Mouse (Mus musculus) mouse trophoblast stem cell (cell line): ENCODE results near the gene Nckipsd.

Source experiments
- in situ Hi-C, 2 experiments: fragments of 300-500 bp; cut with MseI, MboI; formaldehyde crosslinking; loops; 2 replicates in 1 of 2; 3 replicates in 1 of 2; pipeline ENCODE4 v1.15.1; 2025

Nckipsd gene

DNA sequence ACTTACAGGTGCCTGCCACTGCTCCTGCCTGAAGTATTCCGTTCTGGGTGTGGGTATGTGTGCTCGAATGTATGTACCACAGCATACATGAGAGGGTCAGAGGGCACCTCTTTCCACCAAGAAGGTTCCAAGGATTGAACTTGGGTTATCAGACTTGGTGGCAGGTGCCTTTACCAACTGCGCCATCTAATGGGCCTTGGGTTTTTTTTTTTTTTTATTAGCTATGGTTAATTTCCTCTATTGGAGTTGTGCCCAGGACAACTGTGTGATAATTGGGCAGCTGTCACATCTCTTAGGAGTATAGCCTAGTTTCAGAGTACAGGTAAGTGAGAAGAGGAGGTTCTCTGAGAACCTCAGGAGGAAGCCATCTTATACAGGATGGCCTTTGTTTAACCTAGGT, 8.6 kb upstream of the Nckipsd start:
- in situ Hi-C loops: no loop called here

DNA sequence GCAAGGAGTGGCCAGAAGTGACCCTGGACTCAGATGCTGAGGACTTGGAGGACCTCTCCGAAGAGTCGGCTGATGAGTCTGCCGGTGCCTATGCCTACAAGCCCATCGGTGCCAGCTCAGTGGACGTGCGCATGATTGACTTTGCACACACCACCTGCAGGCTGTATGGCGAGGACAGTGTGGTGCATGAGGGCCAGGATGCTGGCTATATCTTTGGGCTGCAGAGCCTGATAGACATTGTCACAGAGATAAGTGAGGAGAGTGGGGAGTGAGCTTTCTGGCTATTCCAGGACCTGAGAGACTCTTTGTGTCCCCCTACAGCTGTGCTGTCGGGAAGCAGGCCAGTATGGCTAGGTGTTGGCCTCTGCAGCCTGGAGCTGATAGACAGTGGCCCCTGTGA, 2.4 kb upstream of the Nckipsd start:
- in situ Hi-C loops: no loop called here

DNA sequence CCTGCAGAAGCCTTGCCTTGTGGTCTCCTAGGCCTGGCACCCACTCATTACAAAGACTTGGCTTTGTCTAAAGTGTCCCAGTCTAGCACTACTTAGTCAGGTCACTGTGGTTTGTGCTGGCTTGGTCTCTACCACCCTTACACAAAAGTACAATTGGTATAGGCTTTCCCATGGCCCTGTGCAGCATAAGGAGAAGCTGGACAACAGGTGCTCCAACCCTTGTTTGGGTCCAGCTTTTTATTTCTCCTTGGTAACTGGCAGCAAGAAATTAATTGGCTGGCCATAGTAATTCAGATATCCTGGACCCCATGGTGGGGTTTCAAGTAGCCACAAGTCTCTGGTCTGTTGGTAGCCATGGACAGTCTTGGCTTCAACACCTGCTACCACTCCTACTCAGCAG, 1.8 kb upstream of the Nckipsd start:
- in situ Hi-C loops: no loop called here

DNA sequence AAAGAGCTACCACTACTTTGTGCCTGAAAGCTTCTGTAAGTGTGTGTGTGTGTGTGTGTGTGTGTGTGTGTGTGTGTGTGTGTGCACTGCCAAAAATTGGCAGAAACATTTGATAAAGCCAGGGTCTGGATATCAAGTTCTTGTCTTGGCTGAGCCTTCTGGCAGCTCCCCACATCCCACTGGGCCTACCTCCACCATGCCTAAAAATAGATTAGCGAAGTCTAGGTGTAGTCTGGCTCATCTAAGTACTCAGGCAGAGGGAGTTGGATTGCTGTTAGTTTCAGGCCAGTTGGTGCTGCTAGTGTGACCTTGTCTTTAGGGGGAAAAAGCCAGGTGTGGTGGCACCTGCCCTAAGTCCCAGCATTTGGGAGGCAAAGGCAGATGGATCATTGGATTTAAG, 1.3 kb upstream of the Nckipsd start:
- in situ Hi-C loops: no loop called here

DNA sequence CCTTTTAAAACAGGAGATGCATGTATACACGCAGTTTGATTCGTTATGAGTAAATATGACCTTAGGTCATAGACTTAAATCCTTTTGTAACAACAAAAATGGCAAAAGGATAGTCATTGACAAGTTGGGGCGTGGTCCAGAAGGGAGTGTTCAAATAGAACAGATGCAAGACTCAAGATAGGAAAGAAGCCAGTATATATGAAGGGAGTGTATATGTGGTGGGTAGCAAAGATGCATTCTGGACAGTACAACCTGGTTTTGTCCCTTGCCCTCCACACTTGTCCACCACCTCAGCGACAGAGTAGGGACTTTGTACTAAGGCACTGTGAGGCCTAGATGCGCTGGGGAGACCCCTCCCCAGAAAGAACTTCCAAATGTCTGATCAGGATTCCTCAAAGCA, 494 bp upstream of the Nckipsd start:
- in situ Hi-C loops: no loop called here

DNA sequence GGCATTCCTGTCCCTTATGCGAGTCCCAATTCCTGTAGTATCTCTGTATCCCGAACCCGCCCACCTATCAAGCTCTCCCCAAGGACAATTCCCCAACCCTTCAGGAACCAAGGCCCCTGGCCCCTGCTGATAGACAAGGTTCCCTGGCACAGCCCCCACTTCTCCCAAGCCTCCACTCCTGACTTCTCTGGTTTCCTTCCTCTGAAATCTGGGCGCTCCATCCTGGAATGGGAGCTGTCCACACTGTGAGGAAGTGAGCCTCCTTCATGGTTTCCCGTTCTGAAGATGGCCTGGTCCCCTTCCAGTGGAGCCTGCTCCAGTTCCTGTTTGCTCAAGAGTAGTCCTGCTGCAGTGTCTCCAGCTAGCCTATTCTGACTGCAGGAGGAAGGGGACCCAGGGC, 1.0 kb downstream of the Nckipsd start:
- in situ Hi-C loops: no loop called here

DNA sequence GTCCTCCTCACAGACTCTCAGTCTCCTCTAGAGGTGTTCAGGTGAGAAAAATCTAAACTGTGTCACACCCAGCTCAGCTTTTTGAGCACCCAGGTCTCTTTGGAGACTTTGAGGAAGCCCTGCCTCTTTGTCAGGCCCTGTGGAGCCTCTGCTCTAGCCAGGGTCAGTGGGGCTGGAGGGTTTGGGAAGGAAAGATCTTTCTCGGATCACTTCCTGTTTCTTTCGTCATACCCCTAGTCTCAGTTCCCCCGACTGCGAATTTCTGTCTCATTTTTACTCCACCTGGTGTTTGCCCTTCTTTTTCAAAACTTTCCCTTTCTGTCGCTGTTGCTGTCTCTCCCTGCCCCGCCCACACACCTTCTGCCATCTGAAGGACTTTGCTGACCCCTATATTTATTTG, 1.6 kb downstream of the Nckipsd start:
- in situ Hi-C loops: no loop called here

DNA sequence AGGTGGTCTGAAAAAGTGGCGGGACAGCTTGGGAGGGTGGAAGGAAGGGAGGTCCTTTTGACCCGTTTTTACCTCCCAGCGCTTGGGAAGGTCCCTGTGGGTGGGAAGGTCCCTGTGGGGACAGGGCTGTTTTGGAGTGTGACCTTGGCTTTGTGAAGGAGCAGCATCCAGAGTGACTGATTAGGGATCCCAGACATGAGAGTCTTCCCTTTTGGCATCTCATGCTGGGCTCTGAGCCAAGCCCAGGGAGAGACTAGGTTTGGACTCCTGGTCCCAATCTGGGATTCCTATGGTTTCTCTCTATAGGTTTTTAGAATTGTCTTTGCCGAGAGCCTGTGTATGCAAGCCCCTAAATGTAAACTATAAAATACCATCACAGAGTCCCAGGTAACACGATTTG, 2.3 kb downstream of the Nckipsd start:
- in situ Hi-C loops: no loop called here

DNA sequence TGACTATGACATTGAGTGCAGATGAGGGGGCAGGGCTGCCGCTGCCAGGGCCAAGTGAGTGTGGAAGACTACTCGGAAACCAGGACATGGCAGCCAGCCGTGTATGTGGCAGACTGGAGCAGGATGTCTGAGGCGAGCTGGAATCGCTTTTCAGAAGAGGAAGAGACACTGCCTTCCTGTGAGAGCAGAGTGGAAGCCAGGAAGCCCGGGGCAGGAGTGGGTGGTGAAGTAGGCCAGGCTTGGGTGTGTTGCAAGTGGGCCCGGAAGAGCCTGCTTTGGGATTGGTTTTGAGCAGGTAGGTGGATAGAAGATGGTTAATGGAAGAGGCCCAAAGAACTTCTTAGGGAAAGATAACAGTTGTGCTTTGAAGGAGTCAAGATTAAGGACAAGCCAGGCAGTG, 7.4 kb downstream of the Nckipsd start:
- in situ Hi-C loops: no loop called here

DNA sequence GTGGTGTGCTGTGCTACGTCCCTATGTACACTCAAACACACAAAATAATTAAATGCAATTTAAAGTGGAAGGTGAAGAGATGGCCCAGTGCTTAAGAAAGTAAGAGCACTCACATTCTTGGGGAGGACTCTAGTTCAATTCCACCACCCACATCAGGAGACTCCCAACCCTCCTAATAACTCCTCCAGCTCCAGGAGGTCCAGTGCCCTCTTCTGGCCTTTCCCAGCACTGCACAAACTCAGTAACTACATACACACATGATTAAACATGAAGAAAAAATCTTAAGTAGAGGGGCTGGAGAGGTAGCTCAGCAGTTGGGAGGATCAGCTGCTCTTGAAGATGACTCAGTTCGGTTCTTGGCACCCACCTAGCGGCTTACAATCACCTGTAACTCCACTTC, 11.3 kb downstream of the Nckipsd start:
- in situ Hi-C loops: no loop called here

DNA sequence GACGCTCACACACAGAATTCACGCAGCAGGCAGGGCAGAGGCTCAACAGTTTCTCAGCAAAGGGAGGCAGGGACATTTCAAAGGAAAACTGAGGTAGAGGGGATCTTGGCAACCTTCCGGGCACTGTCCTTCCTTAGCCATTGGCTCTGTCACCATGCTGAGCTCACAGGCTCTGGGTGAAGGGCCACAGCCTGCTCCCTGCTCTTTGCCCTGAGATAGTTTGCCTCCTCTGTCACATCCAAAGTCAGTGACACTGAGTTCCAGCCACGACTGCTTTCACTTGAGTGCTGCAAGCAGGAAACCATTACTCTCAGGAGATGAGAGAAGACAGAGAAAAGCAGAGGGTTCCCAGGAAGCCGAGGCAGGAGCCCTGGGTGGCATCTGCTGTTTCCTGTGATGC, 11.9 kb downstream of the Nckipsd start:
- in situ Hi-C loops: no loop called here

DNA sequence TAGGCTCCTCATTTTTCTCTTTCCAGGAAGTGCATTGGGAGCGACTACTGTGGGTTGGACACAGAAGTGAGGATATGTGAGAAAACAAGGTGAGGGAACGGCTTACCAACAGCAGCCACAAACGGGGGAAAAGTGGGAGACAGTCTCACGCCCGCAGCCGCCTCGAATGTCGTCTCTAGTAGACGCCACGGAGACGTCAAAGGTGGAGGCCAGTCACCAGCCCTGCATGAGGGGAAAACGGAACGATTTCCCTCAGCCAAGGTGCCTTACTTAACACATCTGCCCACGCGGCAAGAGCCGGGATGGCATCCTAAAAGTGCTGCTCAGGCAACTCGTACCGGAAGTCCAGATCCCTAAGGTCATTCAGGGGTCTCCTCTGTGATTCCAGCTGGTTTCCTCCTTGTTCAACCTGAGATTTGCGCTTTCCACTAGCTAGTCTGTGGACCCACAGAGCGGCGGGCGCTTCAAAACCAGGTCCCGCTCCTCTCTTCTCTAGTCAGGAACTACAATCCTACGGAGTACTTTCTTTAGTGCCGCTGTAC, 16.0 kb downstream of the Nckipsd start:
- in situ Hi-C loops: no loop called here

DNA sequence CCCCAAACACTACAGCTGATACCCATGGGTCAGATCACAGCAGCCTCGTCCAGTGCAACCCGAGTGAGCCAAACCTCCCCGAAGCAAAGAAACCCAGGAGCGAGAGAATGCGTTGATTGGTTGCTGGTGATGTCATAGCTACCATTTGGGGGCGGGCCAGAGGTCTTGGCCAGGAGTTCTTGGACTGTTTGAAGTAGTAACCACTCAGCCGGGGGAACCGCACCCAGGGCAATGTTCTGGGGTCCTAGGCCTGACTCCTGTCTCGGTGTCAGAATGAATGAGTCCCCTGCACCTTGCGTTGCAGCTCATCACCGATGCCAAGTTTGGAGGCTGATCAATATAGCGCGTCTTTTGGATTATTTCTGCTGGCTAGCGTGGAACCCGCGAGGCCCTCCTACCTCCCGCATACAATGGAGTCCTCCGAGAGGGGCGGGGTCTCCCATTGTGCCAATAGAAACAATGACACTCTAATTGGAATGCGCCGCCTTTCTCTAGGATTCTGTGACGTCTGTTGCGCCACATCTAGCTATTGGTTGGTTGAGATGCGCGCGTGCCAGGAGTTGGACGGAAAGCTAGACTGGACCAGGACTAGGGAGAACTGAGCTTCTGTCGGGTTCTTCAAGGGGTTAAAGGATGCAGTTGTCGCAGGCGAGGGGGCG, 16.7 kb downstream of the Nckipsd start:
- in situ Hi-C loops: no loop called here

DNA sequence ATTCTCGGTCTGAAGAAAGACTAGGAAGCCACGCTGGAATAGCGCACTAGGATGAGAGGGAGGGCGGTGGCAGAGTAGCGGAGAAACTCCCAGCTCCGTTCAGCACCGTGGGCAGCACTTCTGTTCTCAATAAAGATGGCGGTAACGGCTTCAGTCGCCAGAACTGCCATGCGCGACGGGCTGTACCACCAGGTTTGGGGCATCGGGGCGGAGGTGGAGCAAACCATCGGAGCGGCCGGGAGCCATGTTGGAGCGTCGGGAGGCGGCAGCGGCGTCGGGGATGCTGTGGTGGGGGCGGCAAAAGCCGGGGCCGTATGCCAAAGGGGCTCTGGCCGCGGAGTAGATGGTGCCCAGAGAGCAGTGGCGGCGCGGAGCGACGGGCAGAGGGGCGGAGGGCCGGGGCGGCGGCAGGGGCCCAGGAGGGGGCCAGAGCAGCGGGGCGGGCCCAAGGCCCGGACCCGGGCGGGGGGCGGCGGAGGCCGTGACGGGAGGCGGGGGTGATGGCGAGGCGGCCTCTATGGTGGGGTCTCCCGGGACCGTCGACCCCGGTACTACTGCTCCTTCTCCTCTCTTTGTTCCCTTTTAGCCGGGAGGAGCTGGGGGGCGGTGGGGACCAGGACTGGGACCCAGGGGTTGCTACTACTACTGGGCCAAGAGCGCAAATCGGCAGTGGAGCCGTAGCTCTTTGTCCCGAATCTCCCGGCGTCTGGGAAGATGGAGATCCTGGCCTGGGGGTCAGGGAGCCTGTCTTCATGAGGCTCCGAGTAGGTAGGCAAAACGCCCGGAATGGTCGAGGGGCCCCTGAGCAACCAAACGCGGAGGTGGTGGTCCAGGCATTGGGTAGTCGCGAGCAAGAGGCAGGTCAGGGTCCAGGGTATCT, 17.9 kb downstream of the Nckipsd start, which contains the start of gene Celsr3:
Gene Celsr3, plus strand, starts transcription at position 501 of the 880 bp plus-strand sequence.
- in situ Hi-C loops: no loop called here

DNA sequence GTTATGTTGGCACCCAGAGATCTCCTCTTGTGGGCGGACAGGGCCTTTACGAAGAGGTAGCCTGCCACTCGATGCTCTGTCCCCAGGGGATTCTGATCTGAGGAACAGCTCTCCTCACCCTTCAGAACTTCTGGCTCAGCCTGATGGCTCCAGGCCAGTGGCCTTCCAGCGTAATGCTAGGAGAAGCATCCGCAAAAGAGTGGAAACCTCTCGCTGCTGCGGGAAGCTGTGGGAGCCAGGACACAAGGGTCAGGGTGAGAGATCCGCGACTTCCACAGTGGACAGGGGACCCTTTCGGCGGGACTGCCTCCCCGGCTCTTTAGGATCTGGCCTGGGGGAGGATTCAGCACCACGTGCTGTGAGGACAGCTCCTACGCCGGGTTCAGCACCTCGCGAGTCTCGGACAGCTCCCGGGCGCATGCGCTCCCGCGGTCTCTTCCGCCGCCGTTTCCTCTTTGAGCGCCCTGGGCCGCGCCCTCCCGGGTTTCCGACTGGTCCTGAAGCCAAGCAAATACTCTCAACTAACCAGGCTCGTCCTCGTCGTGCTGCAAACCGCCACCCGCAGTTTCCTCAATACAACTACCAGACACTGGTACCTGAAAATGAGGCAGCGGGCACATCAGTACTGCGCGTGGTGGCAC, 18.7 kb downstream of the Nckipsd start:
- in situ Hi-C loops: no loop called here

DNA sequence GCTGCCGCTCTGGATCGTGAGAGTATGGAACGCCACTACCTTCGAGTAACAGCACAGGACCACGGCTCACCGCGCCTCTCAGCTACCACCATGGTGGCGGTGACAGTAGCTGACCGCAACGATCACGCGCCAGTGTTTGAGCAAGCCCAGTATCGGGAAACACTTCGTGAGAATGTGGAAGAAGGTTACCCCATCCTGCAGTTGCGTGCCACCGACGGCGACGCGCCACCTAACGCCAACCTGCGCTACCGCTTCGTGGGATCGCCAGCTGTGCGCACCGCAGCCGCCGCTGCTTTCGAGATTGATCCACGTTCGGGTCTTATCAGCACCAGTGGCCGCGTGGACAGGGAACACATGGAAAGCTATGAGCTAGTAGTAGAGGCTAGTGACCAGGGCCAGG, 19.3 kb downstream of the Nckipsd start:
- in situ Hi-C loops: no loop called here

DNA sequence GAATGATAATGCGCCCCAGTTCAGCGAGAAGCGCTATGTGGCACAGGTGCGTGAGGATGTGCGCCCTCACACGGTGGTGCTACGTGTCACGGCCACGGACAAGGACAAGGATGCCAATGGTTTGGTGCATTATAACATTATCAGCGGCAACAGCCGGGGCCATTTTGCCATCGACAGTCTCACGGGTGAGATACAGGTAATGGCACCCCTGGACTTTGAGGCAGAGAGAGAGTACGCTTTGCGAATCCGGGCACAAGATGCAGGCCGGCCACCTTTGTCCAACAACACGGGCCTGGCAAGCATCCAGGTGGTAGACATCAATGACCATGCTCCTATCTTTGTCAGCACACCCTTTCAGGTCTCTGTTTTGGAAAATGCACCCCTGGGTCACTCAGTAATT, 19.7 kb downstream of the Nckipsd start:
- in situ Hi-C loops: no loop called here

DNA sequence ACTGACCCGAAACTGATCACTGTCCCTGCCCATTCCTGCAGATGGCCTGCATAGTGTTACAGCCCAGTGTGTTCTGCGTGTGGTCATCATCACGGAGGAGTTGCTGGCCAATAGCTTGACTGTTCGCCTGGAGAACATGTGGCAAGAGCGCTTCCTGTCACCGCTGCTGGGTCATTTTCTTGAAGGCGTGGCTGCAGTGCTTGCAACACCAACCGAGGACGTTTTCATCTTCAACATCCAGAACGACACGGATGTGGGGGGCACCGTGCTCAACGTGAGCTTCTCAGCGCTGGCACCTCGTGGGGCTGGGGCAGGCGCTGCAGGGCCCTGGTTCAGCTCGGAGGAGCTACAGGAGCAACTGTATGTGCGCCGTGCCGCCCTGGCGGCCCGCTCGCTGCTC, 23.5 kb downstream of the Nckipsd start:
- in situ Hi-C loops: no loop called here

DNA sequence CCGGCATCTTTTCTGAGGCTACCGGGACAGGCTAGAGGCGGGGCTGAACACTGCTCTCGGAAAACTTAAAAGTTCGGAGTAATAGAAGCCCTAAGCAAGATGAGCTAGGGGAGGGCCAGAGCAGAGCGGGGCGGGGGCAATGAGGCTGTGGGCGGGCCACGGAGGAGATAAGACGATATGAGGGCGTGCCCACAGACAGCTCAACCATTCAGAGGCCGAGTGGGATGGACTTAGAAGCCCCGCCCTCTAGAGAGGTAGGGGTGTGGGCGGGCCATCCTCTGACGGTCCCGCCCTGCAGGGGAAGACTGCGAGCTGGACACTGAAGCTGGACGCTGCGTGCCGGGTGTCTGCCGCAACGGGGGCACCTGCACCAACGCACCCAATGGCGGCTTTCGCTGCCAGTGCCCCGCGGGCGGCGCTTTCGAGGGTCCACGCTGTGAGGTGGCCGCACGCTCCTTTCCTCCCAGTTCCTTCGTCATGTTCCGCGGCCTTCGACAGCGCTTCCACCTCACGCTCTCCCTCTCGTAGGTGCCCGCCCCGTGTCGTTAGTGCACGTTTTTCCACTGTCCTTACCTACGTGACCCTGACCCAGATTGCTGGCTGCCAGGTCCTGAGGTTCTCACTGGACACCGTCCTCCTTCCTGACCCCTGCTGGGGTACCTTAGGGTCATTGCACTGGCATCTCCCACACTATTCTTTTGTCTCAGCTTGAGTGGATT, 24.4 kb downstream of the Nckipsd start:
- in situ Hi-C loops: no loop called here

DNA sequence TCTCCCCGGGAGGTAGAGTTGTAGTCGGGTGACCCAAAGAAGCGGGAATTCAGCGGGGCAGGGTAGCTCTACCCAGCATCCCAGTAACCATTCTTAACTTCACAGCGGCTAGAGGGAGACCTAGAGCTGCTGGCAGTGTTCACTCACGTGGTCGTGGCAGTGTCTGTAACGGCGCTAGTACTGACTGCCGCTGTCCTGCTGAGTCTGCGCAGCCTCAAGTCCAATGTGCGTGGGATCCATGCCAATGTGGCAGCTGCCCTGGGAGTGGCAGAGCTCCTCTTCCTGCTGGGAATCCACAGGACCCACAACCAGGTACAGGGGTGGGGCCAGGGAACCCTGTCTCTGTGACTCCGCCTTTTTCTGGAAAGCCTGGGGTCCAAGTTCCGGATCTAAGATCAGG, 34.8 kb downstream of the Nckipsd start:
- in situ Hi-C loops: no loop called here

DNA sequence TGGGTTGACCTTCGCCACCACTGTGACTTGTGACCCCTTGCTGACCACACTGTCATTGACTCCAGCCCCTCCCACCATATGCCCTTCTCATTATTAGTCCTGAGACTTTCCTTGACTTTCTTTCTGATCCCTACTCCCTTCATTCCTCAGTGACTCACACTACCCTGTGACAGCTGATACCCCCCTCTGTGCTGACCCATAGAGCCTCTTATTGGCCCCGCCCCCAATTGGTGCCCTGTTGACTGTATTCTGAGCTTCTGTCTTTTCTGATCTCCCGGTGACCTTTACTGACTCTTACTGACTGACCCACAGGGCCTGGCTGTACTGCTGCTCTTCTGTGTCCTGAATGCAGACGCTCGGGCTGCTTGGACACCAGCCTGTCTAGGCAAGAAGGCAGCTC, 37.2 kb downstream of the Nckipsd start:
- in situ Hi-C loops: no loop called here

DNA sequence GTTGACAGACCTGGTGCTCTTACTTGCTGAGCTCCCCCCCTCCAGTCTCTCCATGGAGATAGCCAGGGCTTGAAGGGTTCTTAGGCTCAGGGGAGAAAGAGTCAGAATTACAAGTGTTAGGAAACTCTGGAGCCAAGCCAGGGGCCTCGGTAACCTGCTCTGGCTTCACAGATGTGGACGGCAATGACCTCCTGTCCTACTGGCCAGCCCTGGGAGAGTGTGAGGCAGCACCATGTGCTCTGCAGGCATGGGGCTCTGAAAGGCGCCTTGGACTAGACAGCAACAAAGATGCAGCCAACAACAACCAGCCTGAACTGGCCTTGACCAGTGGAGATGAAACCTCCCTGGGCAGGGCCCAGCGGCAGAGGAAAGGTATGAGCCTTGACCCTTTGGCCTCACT, 39.2 kb downstream of the Nckipsd start:
- in situ Hi-C loops: no loop called here
